Mouse (Mus musculus): ENCODE data around the gene Abhd13. TPM values are rescaled to one million over a fixed set of nuclear protein-coding genes. Genes with fewer than 3 reads are reported as not detected.
A peak's percentile ranks its signal among the peaks of the same experiment; 100 is the strongest.

Gene Abhd13
- total and polyA plus RNA-seq, 3 experiments, result 14.0 to 15.5 TPM; not detected in 1

DNA sequence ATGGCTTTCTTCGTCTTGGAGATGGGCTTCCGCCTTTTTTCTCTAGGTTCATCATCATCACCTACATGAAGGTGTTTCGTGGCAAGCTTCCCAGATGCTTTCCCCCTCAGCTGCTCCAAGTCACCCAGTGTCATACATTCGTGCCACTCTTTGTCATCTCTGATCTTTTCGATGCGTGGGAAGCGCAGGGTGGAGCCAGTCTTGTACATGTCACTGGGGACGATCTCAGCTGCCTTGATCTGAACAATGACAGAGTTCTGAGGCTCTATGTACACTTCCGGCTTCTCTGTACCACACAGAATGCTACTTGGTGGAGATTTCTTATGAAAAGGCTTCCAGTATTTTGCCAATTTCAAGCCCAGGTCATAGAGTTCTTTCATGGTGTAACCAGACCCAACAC lies 5.6 kb upstream of the Abhd13 start:
- Histone ChIP-seq H3K4me3 (ENCODE audit: control insufficient read depth in 1 of 2, insufficient read depth in 1 of 2, low read depth in 2 of 2, low read length in 2 of 2) (no peak overlapping the region), H3K9me3 (replicated peaks; ENCODE audit: insufficient read depth, low read length) (no peaks in the 10 kb centered on the region), H3K36me3 (ENCODE audit: control insufficient read depth in 1 of 2, insufficient read depth in 2 of 2, low read length in 2 of 2) (peaks cover 0 to 6% of the 10 kb centered on the region in 2 experiments; a peak in 2 of 4 replicates), H3K79me2 (ENCODE audit: control insufficient read depth, insufficient read depth, low read length, poor library complexity) (peaks cover 5% of the 10 kb centered on the region; the same call in 1 of the 2 replicates), H3K27me3 (ENCODE audit: control insufficient read depth in 1 of 2, insufficient read depth in 2 of 2, low read length in 2 of 2) (no peaks in the 10 kb centered on the region), H3K4me1 (ENCODE audit: control insufficient read depth in 1 of 2, insufficient read depth in 2 of 2, low read length in 2 of 2) (peaks cover 0 to 3% of the 10 kb centered on the region in 2 experiments; a peak in 2 of 4 replicates), H3K27ac (ENCODE audit: control insufficient read depth, low read depth, low read length) (no peak overlapping the region), H3K9ac (ENCODE audit: control insufficient read depth, low read depth, low read length, poor library complexity, severe bottlenecking) (no peak overlapping the region)
- no peak for DNase-seq (ENCODE audit: low read depth, low spot score)
- TF ChIP-seq TCF12 (IDR thresholded peaks at IDR 0.05; ENCODE audit: low read depth, low read length), result no peak
- TF ChIP-seq MYB (IDR thresholded peaks at IDR 0.05; ENCODE audit: low read depth, low read length), result no peak
- no peak for TF ChIP-seq BHLHE40 (IDR thresholded peaks at IDR 0.05; ENCODE audit: borderline replicate concordance, low read depth, low read length)
- TF ChIP-seq ZNF384 (IDR thresholded peaks at IDR 0.05; ENCODE audit: low read depth, low read length), result no peak
- TF ChIP-seq POLR2AphosphoS5 (IDR thresholded peaks at IDR 0.05; ENCODE audit: borderline replicate concordance, low read depth, low read length), result no peak
- no peak for TF ChIP-seq CTCF (IDR thresholded peaks at IDR 0.05 in 2 of 3, conservative IDR thresholded peaks at IDR 0.05 in 1 of 3; ENCODE audit: control insufficient read depth in 1 of 3, insufficient read depth in 1 of 3, low read depth in 2 of 3, low read length in 3 of 3, poor library complexity in 1 of 3, severe bottlenecking in 1 of 3)
- TF ChIP-seq TAL1 (IDR thresholded peaks at IDR 0.05; ENCODE audit: low read length), result no peak

DNA sequence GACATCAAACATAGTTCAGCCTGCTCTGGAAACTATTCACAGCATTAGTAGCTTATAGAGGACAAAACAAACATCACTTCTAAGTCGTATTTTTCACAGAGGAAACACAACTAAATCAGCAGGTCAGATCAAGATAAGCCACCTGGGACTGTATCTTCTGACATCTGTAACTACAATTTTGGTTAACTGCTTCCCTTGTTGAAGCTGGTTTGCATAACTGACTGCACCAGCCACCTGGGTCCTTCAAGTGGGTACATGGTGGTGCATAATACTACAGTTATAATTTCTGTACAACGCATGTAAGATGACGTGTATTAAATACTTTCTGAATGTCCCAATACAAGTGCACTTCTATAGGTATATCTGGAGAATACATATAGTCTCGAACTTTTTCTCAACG lies 2.2 kb upstream of the Abhd13 start:
- peaks cover 0 to 18% of the 10 kb centered on the region in 2 experiments; a peak in 3 of 4 replicates for H3K4me1 ChIP-seq (ENCODE audit: control insufficient read depth in 1 of 2, insufficient read depth in 2 of 2, low read length in 2 of 2)
- no peaks in the 10 kb centered on the region for H3K27me3 ChIP-seq (ENCODE audit: control insufficient read depth in 1 of 2, insufficient read depth in 2 of 2, low read length in 2 of 2)
- H3K27ac ChIP-seq (ENCODE audit: control insufficient read depth, low read depth, low read length), result no peak overlapping the region
- no peak for TF ChIP-seq MYC (IDR thresholded peaks at IDR 0.05; ENCODE audit: low read depth, low read length)
- no peak for TF ChIP-seq CTCF (IDR thresholded peaks at IDR 0.05 in 2 of 3, conservative IDR thresholded peaks at IDR 0.05 in 1 of 3; ENCODE audit: control insufficient read depth in 1 of 3, insufficient read depth in 1 of 3, low read depth in 2 of 3, low read length in 3 of 3, poor library complexity in 1 of 3, severe bottlenecking in 1 of 3)
- no peak for TF ChIP-seq MAFK (IDR thresholded peaks at IDR 0.05; ENCODE audit: borderline replicate concordance, low read depth, low read length)
- no peak for TF ChIP-seq UBTF (IDR thresholded peaks at IDR 0.05; ENCODE audit: borderline replicate concordance, insufficient read depth, low read depth, low read length)
- no peak for TF ChIP-seq MYB (IDR thresholded peaks at IDR 0.05; ENCODE audit: low read depth, low read length)
- TF ChIP-seq SIN3A (IDR thresholded peaks at IDR 0.05; ENCODE audit: low read length), result no peak
- TF ChIP-seq CHD2 (IDR thresholded peaks at IDR 0.05; ENCODE audit: low read length), result no peak
- no peak for TF ChIP-seq RAD21 (IDR thresholded peaks at IDR 0.05; ENCODE audit: low read depth, low read length)
- TF ChIP-seq GATA1 (IDR thresholded peaks at IDR 0.05; ENCODE audit: low read depth, low read length), result no peak
- TF ChIP-seq ETS1 (IDR thresholded peaks at IDR 0.05; ENCODE audit: low read depth, low read length), result no peak
- no peak for TF ChIP-seq SMC3 (IDR thresholded peaks at IDR 0.05; ENCODE audit: low read depth, low read length)
- no peak for TF ChIP-seq NRF1 (IDR thresholded peaks at IDR 0.05; ENCODE audit: insufficient read depth, low read depth, low read length, poor library complexity, severe bottlenecking)
- TF ChIP-seq GABPA (IDR thresholded peaks at IDR 0.05; ENCODE audit: low read depth, low read length), result no peak
- TF ChIP-seq KAT2A (conservative IDR thresholded peaks at IDR 0.05; ENCODE audit: low read depth, low read length), result no peak
- TF ChIP-seq MAX (IDR thresholded peaks at IDR 0.05; ENCODE audit: low read length), result no peak
- TF ChIP-seq POLR2AphosphoS2 (IDR thresholded peaks at IDR 0.05; ENCODE audit: low read length), result no peak
- DNase-seq (ENCODE audit: low read depth, low spot score), result peak; percentile 17
- no peaks in the 10 kb centered on the region for H3K9me3 ChIP-seq (replicated peaks; ENCODE audit: insufficient read depth, low read length)
- H3K4me3 ChIP-seq (ENCODE audit: control insufficient read depth in 1 of 2, insufficient read depth in 1 of 2, low read depth in 2 of 2, low read length in 2 of 2), result peak overlapping the region; percentile 29 to 77; a peak in 3 of 4 replicates
- peaks cover 28% of the 10 kb centered on the region for H3K79me2 ChIP-seq (ENCODE audit: control insufficient read depth, insufficient read depth, low read length, poor library complexity)
- peak overlapping the region; percentile 84 for H3K9ac ChIP-seq (ENCODE audit: control insufficient read depth, low read depth, low read length, poor library complexity, severe bottlenecking)
- H3K36me3 ChIP-seq (ENCODE audit: control insufficient read depth in 1 of 2, insufficient read depth in 2 of 2, low read length in 2 of 2), result peaks cover 0 to 23% of the 10 kb centered on the region in 2 experiments; a peak in 2 of 4 replicates

Data from MEL (cell line).